Comparison of ENCODE assay signal across 30 mouse cellular contexts in genomic region chr11:80037495-80037894, GRCm38 (mm10).
"Had no signal": no experiment of that assay in that cellular context is flagged by ENCODE, and none has a peak within 500 bp of the region (broad histone marks: within the 10 kb centered on the region; RNA-seq: fewer than 3 reads in every experiment).

No protein-coding gene starts in this region.

- DNase-seq: left cerebral cortex, postnatal 4 days; liver; liver, embryonic 13.5 days; liver, postnatal 0 days; lung, adult 18-20 months; lung, adult 2 months; lung, embryonic 14.5 days; lung, postnatal 10 days; lung, postnatal 14 days; lung, postnatal 36 days; lung, postnatal 4 days; midbrain, embryonic 14.5 days had no signal

- H3K27me3 ChIP-seq: limb, embryonic 12.5 days; limb, embryonic 13.5 days; limb, embryonic 15.5 days; liver, embryonic 12.5 days; liver, embryonic 13.5 days; liver, embryonic 15.5 days; lung, embryonic 15.5 days; megakaryocyte, embryonic 14.5 days; midbrain, embryonic 12.5 days; midbrain, embryonic 13.5 days; midbrain, embryonic 15.5 days; neural tube, embryonic 12.5 days; neural tube, embryonic 13.5 days had no signal

- H3K4me2 ChIP-seq: limb, embryonic 12.5 days; limb, embryonic 13.5 days; limb, embryonic 15.5 days; liver, embryonic 11.5 days; liver, embryonic 12.5 days; liver, embryonic 13.5 days; liver, embryonic 15.5 days; lung, embryonic 14.5 days; lung, embryonic 15.5 days; midbrain, embryonic 11.5 days; midbrain, embryonic 12.5 days; midbrain, embryonic 13.5 days; midbrain, embryonic 15.5 days; neural tube, embryonic 12.5 days; neural tube, embryonic 13.5 days had no signal

- H3K4me1 ChIP-seq: limb, embryonic 10.5 days; limb, embryonic 12.5 days; limb, embryonic 13.5 days; limb, embryonic 15.5 days; liver, embryonic 12.5 days; liver, embryonic 13.5 days; liver, embryonic 15.5 days; lung, embryonic 15.5 days; midbrain, embryonic 10.5 days; midbrain, embryonic 12.5 days; midbrain, embryonic 13.5 days; midbrain, embryonic 15.5 days; neural tube, embryonic 12.5 days; neural tube, embryonic 13.5 days had no signal

- H3K9me3 ChIP-seq: limb, embryonic 10.5 days; limb, embryonic 12.5 days; limb, embryonic 13.5 days; limb, embryonic 15.5 days; liver, embryonic 12.5 days; liver, embryonic 13.5 days; liver, embryonic 15.5 days; lung, embryonic 15.5 days; megakaryocyte, embryonic 14.5 days; midbrain, embryonic 10.5 days; midbrain, embryonic 12.5 days; midbrain, embryonic 13.5 days; midbrain, embryonic 15.5 days; neural tube, embryonic 12.5 days; neural tube, embryonic 13.5 days had no signal

- H3K27ac ChIP-seq: limb, embryonic 10.5 days; limb, embryonic 12.5 days; limb, embryonic 13.5 days; limb, embryonic 15.5 days; liver, embryonic 12.5 days; liver, embryonic 13.5 days; liver, embryonic 14.5 days; liver, embryonic 15.5 days; lung, embryonic 15.5 days; macrophage; midbrain, embryonic 10.5 days; midbrain, embryonic 12.5 days; midbrain, embryonic 13.5 days; midbrain, embryonic 15.5 days; neural tube, embryonic 12.5 days; neural tube, embryonic 13.5 days had no signal

- H3K9ac ChIP-seq: limb, embryonic 12.5 days; limb, embryonic 13.5 days; limb, embryonic 15.5 days; liver, embryonic 12.5 days; liver, embryonic 13.5 days; liver, embryonic 14.5 days; liver, embryonic 15.5 days; liver, postnatal 0 days; lung, embryonic 14.5 days; lung, embryonic 15.5 days; midbrain, embryonic 12.5 days; midbrain, embryonic 13.5 days; midbrain, embryonic 15.5 days; neural tube, embryonic 12.5 days; neural tube, embryonic 13.5 days had no signal

- H3K4me3 ChIP-seq: limb, embryonic 10.5 days; limb, embryonic 12.5 days; limb, embryonic 13.5 days; limb, embryonic 15.5 days; liver, embryonic 12.5 days; liver, embryonic 13.5 days; liver, embryonic 15.5 days; lung, embryonic 15.5 days; megakaryocyte, embryonic 14.5 days; midbrain, embryonic 10.5 days; midbrain, embryonic 12.5 days; midbrain, embryonic 13.5 days; midbrain, embryonic 15.5 days; neural tube, embryonic 12.5 days; neural tube, embryonic 13.5 days had no signal
